Mouse (Mus musculus) kidney, postnatal 0 days (tissue): ENCODE measurements around the gene Uvrag. TPM values are rescaled to one million over a fixed set of nuclear protein-coding genes. Genes with fewer than 3 reads are reported as not detected.

Source experiments
- ATAC-seq: fragments of 200-750 bp; cut with Nextera tagmentation; replicated peaks from 2 replicates; pipeline ENCODE4 v1.8.0; 2017; ENCODE audit warnings: low read depth, moderate number of reproducible peaks, moderate TSS enrichment, moderate library complexity; ENCODE audit not compliant: low FRiP score
- DNase-seq: peaks from one replicate; pipeline ENCODE4 v3.0.0-alpha.2; 2016; ENCODE audit warnings: low spot score
- H3K27ac ChIP-seq: fragments of 300-500 bp; sonication (generic); 2 replicates; pipeline ENCODE4 v1.5.1; 2014; ENCODE audit warnings: mild to moderate bottlenecking
- H3K27me3 ChIP-seq: fragments of 300-500 bp; sonication (generic); 2 replicates; pipeline ENCODE4 v1.6.1; 2014; ENCODE audit warnings: low read length, mixed read lengths; ENCODE audit not compliant: insufficient read depth
- H3K36me3 ChIP-seq: fragments of 300-500 bp; sonication (generic); 2 replicates; pipeline ENCODE4 v1.6.1; 2014; ENCODE audit warnings: low read length, mixed read lengths; ENCODE audit not compliant: insufficient read depth
- H3K4me1 ChIP-seq: fragments of 300-500 bp; sonication (generic); replicated peaks from 2 replicates; pipeline ENCODE4 v1.6.1; 2014; ENCODE audit warnings: antibody characterized with exemption, low read length, mixed read lengths; ENCODE audit not compliant: insufficient read depth
- H3K4me2 ChIP-seq: fragments of 300-500 bp; sonication (generic); 2 replicates; pipeline ENCODE4 v1.6.1; 2014; ENCODE audit warnings: mild to moderate bottlenecking, low read length, moderate library complexity, mixed read lengths
- H3K4me3 ChIP-seq: fragments of 300-500 bp; sonication (generic); replicated peaks from 2 replicates; pipeline ENCODE4 v1.5.1; 2014; ENCODE audit warnings: low read depth, low read length
- H3K9ac ChIP-seq: fragments of 300-500 bp; sonication (generic); 2 replicates; pipeline ENCODE4 v1.6.1; 2014; ENCODE audit warnings: low read depth, low read length
- H3K9me3 ChIP-seq: fragments of 300-500 bp; sonication (generic); replicated peaks from 2 replicates; pipeline ENCODE4 v1.6.1; 2016; ENCODE audit warnings: low read length, inconsistent platforms, mixed read lengths
- CTCF ChIP-seq: IDR thresholded peaks from 2 replicates; pipeline ENCODE4 v1.5.1; 2016; ENCODE audit warnings: antibody characterized with exemption, low read depth, mild to moderate bottlenecking, moderate library complexity
- WGBS: fragments of 180-500 bp; shearing (Covaris S2); extraction: QIAGEN DNeasy Blood & Tissue Kit; methylation state at CpG from one replicate; pipeline ENCODE4 v1.1.7; 2014; 5-methylcytosine and 5-hydroxymethylcytosine counted together
- polyA plus RNA-seq: library from polyadenylated mRNA; unstranded; fragments of >200 nt; fragmentation: Nextera tagmentation; extraction: Ambion mirVana; gene quantifications from 2 replicates; pipeline ENCODE4 v1.2.1, GENCODE M21; 2015

Uvrag gene
- polyA plus RNA-seq, 1 experiment from 2014 or later = 19.0 TPM

DNA sequence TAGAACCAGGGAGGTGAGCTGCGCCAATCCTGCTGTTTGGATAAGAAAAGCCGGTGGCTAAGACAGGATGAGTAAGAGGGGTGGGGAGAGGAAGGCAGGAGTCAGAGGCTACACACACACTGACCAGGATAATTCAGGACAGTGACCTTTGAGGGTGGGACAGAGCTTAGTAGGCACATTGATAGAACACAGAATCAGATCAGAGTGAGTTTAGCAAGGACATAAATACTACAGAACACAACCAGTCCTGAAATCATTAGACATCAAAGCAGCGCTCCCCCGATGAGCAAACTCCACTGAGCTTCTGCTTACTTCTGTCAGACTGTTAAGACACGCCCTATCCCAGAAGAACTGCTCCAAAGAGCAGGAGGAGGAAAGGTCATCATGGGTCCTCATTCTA, 237.1 kb downstream of the Uvrag start:
- ATAC-seq (no peak), DNase-seq (peak; percentile 71)
- 32% methylated on average over 5 of the region's 5 CpGs for WGBS
- Histone ChIP-seq H3K4me1 (peaks cover 22% of the 10 kb centered on the region), H3K9ac (no peak overlapping the region), H3K36me3 (0 out of 2 replicates have a peak, but pooled peaks cover 4% of the 10 kb centered on the region), H3K9me3 (no peaks in the 10 kb centered on the region), H3K4me3 (no peak overlapping the region), H3K4me2 (no peak overlapping the region), H3K27ac (0 out of 2 replicates have a peak overlapping the region, but pooled peaks have one; percentile 27), H3K27me3 (no peaks in the 10 kb centered on the region)
- TF ChIP-seq CTCF = no peak

DNA sequence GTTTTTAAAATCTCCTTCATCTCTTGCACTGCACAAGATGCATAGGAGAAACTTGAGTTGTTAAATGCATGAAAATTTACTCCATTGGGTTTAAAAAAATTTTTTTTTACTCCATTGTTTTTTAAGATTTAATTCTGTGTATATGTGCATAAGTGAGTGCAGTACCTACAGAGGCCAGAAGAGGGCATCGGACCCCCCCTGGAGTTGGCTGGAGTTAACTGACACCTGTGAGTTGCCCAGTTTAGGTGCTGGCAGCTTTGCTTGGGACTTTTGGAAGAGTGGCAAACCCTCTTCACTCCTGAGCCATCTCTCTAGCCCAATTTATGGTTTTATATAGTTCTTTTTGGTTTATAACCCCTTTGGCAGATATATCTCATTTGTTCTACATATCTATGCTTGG, 239.8 kb downstream of the Uvrag start:
- Histone ChIP-seq H3K4me1 (peaks cover 18% of the 10 kb centered on the region), H3K27ac (no peak overlapping the region)
- WGBS = 100% methylated on average over 1 of the region's 1 CpGs

DNA sequence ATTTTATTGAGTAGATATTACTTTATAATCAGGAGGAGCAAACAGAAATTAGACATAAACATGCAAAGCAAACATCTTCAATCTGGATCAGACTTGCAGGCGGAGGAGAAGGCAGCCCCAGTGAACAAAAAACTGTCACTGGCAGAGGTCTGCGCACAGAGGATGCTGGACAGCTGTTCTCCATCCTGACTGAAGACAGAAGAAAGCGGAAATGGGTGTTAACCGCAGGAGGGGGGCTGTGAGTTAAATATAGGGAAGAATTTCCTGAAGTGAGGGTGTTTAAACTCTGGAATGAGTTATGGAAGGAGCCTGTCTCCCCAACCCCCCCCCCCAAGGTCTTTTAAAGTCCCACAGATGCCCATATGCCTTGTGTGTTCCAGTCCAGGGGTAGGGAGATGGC, 241.1 kb downstream of the Uvrag start:
- no peaks in the 10 kb centered on the region for H3K27me3 ChIP-seq
- TF ChIP-seq CTCF = 0 out of 2 replicates have a peak, but pooled peaks have one; percentile 9
- H3K4me3 ChIP-seq = no peak overlapping the region
- H3K9me3 ChIP-seq = no peaks in the 10 kb centered on the region
- no peak overlapping the region for H3K9ac ChIP-seq
- WGBS = 35% methylated on average over 4 of the region's 4 CpGs
- H3K27ac ChIP-seq = peak overlapping the region; percentile 58
- ATAC-seq (peak; percentile 60; the same call in 1 of the 2 replicates), DNase-seq (peak; percentile 93)
- H3K4me1 ChIP-seq = peaks cover 8% of the 10 kb centered on the region; the same call in 1 of the 2 replicates
- no peak overlapping the region for H3K4me2 ChIP-seq
- no peaks in the 10 kb centered on the region for H3K36me3 ChIP-seq

More for the DNA sequence above, 239.8 kb downstream of the Uvrag start:
- Histone ChIP-seq H3K4me3 (no peak overlapping the region), H3K36me3 (0 out of 2 replicates have a peak, but pooled peaks cover 4% of the 10 kb centered on the region), H3K27me3 (no peaks in the 10 kb centered on the region), H3K9ac (no peak overlapping the region), H3K9me3 (no peaks in the 10 kb centered on the region), H3K4me2 (no peak overlapping the region)
- ATAC-seq = no peak
- DNase-seq = no peak
- TF ChIP-seq CTCF = peak; percentile 55

DNA sequence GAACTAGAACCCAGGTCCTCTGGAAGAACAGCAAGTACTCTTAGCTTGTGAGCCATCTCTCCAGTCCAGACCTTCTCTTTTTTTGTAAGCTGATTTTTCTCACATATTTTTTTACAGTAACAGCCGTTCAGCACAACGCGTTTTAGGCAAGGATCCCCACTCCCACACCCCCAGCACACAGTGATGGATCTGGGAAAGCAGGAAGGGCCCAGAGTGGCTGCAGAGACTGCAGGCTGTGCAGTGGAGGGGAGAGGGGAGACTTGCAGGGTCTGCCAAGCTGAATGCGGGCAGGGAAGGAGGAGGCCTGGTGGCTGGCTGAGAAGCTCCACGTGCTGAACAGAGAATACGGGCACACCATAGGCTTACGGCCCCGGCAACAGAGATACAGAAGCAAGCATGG, 243.6 kb downstream of the Uvrag start:
- peaks cover 14% of the 10 kb centered on the region; the same call in 1 of the 2 replicates for H3K4me1 ChIP-seq
- H3K4me2 ChIP-seq = no peak overlapping the region
- H3K9me3 ChIP-seq = no peaks in the 10 kb centered on the region
- H3K27ac ChIP-seq = no peak overlapping the region
- DNase-seq (no peak), ATAC-seq (no peak)
- no peak overlapping the region for H3K4me3 ChIP-seq
- TF ChIP-seq CTCF = no peak
- 93% methylated on average over 8 of the region's 8 CpGs for WGBS
- H3K27me3 ChIP-seq = no peaks in the 10 kb centered on the region
- no peaks in the 10 kb centered on the region for H3K36me3 ChIP-seq
- no peak overlapping the region for H3K9ac ChIP-seq

DNA sequence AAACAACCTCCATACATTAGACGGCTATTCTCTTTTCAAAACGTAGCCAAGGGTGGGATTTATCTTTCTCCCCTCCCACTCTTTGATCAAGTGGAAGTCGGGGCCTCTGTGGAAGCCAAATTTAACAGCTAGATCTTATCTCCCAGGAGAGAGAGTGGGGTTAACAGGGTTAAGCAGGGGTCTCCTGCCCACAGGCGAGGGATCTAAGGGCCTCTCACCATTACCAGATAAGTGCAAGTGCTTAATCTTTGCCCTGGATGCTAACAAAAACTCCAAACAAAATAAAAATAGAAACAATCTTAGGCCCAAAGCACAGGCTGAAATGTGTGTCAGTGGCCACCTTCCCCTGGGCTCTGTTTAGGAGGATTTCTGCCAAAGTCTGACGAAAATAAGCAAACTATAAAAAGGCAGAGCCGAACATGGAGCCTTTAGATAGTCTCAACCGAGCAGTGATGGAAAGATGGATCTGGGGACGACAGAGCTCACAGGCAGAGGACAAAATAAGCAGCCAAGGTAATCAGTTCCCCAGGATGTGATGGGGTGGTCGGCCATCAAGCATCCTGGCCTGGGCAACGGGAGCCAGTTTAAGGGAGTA, 245.3 kb downstream of the Uvrag start:
- peak; percentile 65 for DNase-seq
- H3K4me3 ChIP-seq = no peak overlapping the region
- ATAC-seq = no peak
- no peaks in the 10 kb centered on the region for H3K36me3 ChIP-seq
- no peak overlapping the region for H3K9ac ChIP-seq
- peak overlapping the region; percentile 71 for H3K27ac ChIP-seq
- no peak for TF ChIP-seq CTCF
- 36% methylated on average over 10 of the region's 10 CpGs for WGBS
- H3K9me3 ChIP-seq = no peaks in the 10 kb centered on the region
- H3K4me2 ChIP-seq = no peak overlapping the region
- H3K4me1 ChIP-seq = peaks cover 14% of the 10 kb centered on the region; the same call in 1 of the 2 replicates
- no peaks in the 10 kb centered on the region for H3K27me3 ChIP-seq

DNA sequence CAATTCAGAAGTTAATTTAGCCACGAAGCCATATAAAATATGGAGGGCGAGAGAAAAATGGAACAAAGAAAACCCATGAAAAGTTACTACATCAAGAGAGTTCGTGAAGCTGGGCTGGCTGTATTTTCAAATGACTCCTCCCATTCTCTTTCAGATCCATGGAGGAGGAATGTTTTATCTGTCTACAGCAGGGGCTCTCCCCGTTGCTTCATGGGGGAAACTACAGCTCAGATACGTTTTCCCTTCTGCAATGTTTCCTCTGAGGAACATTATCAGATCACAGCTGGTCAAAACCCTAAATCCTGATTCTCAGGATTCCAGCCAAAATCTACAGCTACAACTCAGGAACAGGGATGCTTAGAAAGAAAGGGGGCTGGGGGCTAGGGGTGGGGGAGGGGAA, 246.2 kb downstream of the Uvrag start:
- Histone ChIP-seq H3K36me3 (no peaks in the 10 kb centered on the region), H3K9ac (no peak overlapping the region), H3K4me1 (peaks cover 9% of the 10 kb centered on the region; the same call in 1 of the 2 replicates), H3K4me2 (no peak overlapping the region), H3K27ac (peak overlapping the region; percentile 77), H3K9me3 (no peaks in the 10 kb centered on the region), H3K27me3 (no peaks in the 10 kb centered on the region), H3K4me3 (no peak overlapping the region)
- 47% methylated on average over 5 of the region's 5 CpGs for WGBS
- no peak for TF ChIP-seq CTCF
- DNase-seq = peak; percentile 84
- no peak for ATAC-seq

DNA sequence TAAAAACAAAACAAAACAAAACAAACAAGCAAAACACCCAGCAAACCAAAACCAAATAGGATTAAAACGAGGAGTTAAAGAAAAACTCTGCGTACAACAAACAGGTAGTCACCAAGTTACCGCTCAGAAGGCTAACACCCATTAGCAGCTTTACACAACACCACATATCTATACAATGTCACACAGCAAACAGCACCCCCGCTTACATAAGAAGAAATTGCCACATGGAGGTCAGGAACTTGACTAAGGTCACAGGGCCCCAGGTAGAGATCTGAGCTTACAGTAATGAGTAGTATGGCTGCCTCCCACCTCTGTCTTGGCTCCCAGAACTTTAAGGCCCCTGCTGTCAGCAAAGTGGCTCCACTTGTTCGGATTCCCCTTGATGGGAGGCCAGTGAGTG, 246.6 kb downstream of the Uvrag start:
- 83% methylated on average over 5 of the region's 5 CpGs for WGBS
- Histone ChIP-seq H3K4me2 (no peak overlapping the region), H3K4me3 (no peak overlapping the region), H3K9me3 (no peaks in the 10 kb centered on the region), H3K9ac (no peak overlapping the region), H3K27ac (peak overlapping the region; percentile 77), H3K4me1 (peaks cover 9% of the 10 kb centered on the region; the same call in 1 of the 2 replicates), H3K27me3 (no peaks in the 10 kb centered on the region), H3K36me3 (no peaks in the 10 kb centered on the region)
- DNase-seq (no peak), ATAC-seq (no peak)
- TF ChIP-seq CTCF = no peak
